Mouse (Mus musculus) ES-E14 (cell line): Measurements from ENCODE around the gene Hist1h4d.

Experiments used
- CHD2 ChIP-seq: IDR thresholded peaks from 2 replicates; pipeline ENCODE4 v1.6.1; 2014; ENCODE audit warnings: mild to moderate bottlenecking, low read depth, low read length, inconsistent platforms
- ZC3H11A ChIP-seq: IDR thresholded peaks from 2 replicates; pipeline ENCODE4 v1.6.1; 2012; ENCODE audit warnings: low read depth, mild to moderate bottlenecking, inconsistent platforms, low read length, borderline replicate concordance

DNA sequence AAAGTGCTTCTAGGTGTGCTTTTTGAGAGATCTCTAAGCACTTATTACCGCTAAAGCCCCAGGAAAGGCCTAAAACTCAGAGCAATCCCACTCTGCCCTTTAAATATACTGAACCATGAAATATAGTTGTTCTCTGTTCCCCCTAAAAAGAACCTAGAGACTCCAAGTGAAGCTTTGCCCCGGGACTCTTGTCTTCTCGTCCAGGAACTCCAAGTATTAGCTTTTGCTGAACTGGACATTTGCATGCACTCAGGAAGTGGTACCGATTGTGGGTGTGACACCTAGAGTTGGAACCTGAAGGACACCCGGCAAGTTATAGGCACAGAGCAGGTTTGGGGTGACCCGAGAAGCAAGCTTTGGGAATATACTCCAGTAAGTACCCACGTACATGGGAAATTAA is 9.8 kb downstream of the Hist1h4d start:
- TF ChIP-seq CHD2: no peak
- no peak for TF ChIP-seq ZC3H11A
